8 mouse cellular contexts compared by ENCODE assay signal in the genomic region with DNA sequence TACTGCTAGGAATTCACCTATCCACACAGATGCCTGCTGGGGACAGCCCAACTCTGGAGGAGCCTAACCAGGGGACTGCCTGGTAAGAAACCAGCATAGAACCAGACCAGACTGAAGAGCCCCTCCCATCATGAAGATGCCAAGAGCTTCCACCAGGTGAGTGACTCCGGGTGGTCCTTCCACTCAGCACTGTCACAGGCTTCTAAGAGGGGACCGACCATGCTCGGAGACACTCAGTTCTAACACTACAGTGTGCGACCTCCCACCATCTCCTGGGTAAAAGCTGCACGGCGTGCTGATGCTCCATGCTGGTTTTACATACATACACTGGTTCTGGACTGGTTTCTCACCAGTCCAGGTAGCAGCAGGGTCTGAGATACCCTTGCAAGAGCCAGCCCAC. TPM values are rescaled to one million over a fixed set of nuclear protein-coding genes. Genes with fewer than 3 reads are reported as not detected.
DNase-seq lines count a peak whose midpoint lies in the region; ATAC-seq and TF ChIP-seq lines count a peak whose summit lies in the region.
"Had no signal": no experiment of that assay in that cellular context is flagged by ENCODE, and none has a peak within 500 bp of the region (broad histone marks: within the 10 kb centered on the region; RNA-seq: fewer than 3 reads in every experiment).

No protein-coding gene starts in this region.

- TF ChIP-seq POLR2A in lung, adult 2 months (IDR thresholded peaks at IDR 0.05; ENCODE audit: borderline replicate concordance, extremely low read depth, low read depth, low read length), result no peak

- no peak overlapping the region for H3K27ac ChIP-seq in lung, embryonic 14.5 days (ENCODE audit: low read depth)
- no peak overlapping the region for H3K27ac ChIP-seq in forebrain, embryonic 16.5 days (ENCODE audit: low read length)
- H3K27ac ChIP-seq in limb, embryonic 10.5 days, result no peak overlapping the region
- H3K27ac ChIP-seq in neural tube, embryonic 15.5 days (replicated peaks), result 0 out of 2 replicates have a peak overlapping the region, but pooled peaks have one; percentile 4

- H3K9me3 ChIP-seq in lung, embryonic 14.5 days (ENCODE audit: low read depth, low read length), result no peaks in the 10 kb centered on the region
- no peaks in the 10 kb centered on the region for H3K9me3 ChIP-seq in forebrain, embryonic 16.5 days (ENCODE audit: control insufficient read depth, low read length)
- no peaks in the 10 kb centered on the region for H3K9me3 ChIP-seq in limb, embryonic 10.5 days (replicated peaks)
- no peaks in the 10 kb centered on the region for H3K9me3 ChIP-seq in neural tube, embryonic 15.5 days (replicated peaks)

- H3K9ac ChIP-seq in lung, embryonic 14.5 days, result peak overlapping the region; percentile 30; the same call in 1 of the 2 replicates
- H3K9ac ChIP-seq in forebrain, embryonic 16.5 days (replicated peaks; ENCODE audit: low read depth, low read length), result peak overlapping the region; percentile 100
- H3K9ac ChIP-seq in neural tube, embryonic 15.5 days (replicated peaks), result peak overlapping the region; percentile 100

- no peak for DNase-seq in lung, embryonic 14.5 days
- no peak for DNase-seq in lung, adult 2 months
- DNase-seq in limb, embryonic 10.5 days (ENCODE audit: low spot score), result no peak
- DNase-seq in adrenal gland, postnatal 14 days, result no peak
- no peak for DNase-seq in ovary, adult 18-20 months (ENCODE audit: low spot score)
- DNase-seq: kidney, adult 11 months had no signal

- TF ChIP-seq CTCF in lung, embryonic 14.5 days (IDR thresholded peaks at IDR 0.05; ENCODE audit: low read depth), result no peak
- no peak for TF ChIP-seq CTCF in lung, adult 2 months (IDR thresholded peaks at IDR 0.05; ENCODE audit: insufficient read depth, low read length)

- H3K36me3 ChIP-seq in lung, embryonic 14.5 days (ENCODE audit: insufficient read depth), result peaks cover 28% of the 10 kb centered on the region
- peaks cover 5% of the 10 kb centered on the region; the same call in 1 of the 2 replicates for H3K36me3 ChIP-seq in forebrain, embryonic 16.5 days (ENCODE audit: control insufficient read depth, insufficient read depth)
- peaks cover 53% of the 10 kb centered on the region for H3K36me3 ChIP-seq in limb, embryonic 10.5 days
- H3K36me3 ChIP-seq in neural tube, embryonic 15.5 days, result peaks cover 8% of the 10 kb centered on the region; the same call in 1 of the 2 replicates

- peaks cover 28% of the 10 kb centered on the region for H3K4me1 ChIP-seq in lung, embryonic 14.5 days (ENCODE audit: insufficient read depth)
- peaks cover 16% of the 10 kb centered on the region for H3K4me1 ChIP-seq in lung, adult 2 months (ENCODE audit: control insufficient read depth, insufficient read depth, low read length)
- H3K4me1 ChIP-seq in forebrain, embryonic 16.5 days (replicated peaks; ENCODE audit: control insufficient read depth, insufficient read depth, low read length), result peaks cover 57% of the 10 kb centered on the region
- peaks cover 79% of the 10 kb centered on the region for H3K4me1 ChIP-seq in limb, embryonic 10.5 days
- H3K4me1 ChIP-seq in neural tube, embryonic 15.5 days, result peaks cover 78% of the 10 kb centered on the region

- no peak for ATAC-seq in lung, embryonic 14.5 days (ENCODE audit: insufficient read depth)
- no peak for ATAC-seq in forebrain, embryonic 16.5 days
- no peak for ATAC-seq in neural tube, embryonic 15.5 days (ENCODE audit: low FRiP score)

- H3K27me3 ChIP-seq in lung, embryonic 14.5 days (ENCODE audit: insufficient read depth, low read length), result no peaks in the 10 kb centered on the region
- H3K27me3 ChIP-seq in forebrain, embryonic 16.5 days (replicated peaks; ENCODE audit: control insufficient read depth, insufficient read depth, low read length), result no peaks in the 10 kb centered on the region
- H3K27me3 ChIP-seq in limb, embryonic 10.5 days (ENCODE audit: low read depth, poor library complexity, severe bottlenecking), result no peaks in the 10 kb centered on the region
- no peaks in the 10 kb centered on the region for H3K27me3 ChIP-seq in neural tube, embryonic 15.5 days (replicated peaks)

- H3K4me2 ChIP-seq in lung, embryonic 14.5 days, result peak overlapping the region; percentile 95; the same call in 1 of the 2 replicates
- peak overlapping the region; percentile 100 for H3K4me2 ChIP-seq in forebrain, embryonic 16.5 days (ENCODE audit: low read length)
- H3K4me2 ChIP-seq in neural tube, embryonic 15.5 days, result peak overlapping the region; percentile 97

- 92% methylated on average over 6 of the region's 6 CpGs for WGBS in lung, embryonic 14.5 days
- 85% methylated on average over 6 of the region's 6 CpGs for WGBS in lung, adult 2 months
- 66% methylated on average over 6 of the region's 6 CpGs for WGBS in forebrain, embryonic 16.5 days
- WGBS in limb, embryonic 10.5 days, result 94% methylated on average over 6 of the region's 6 CpGs
- 55% methylated on average over 6 of the region's 6 CpGs for WGBS in neural tube, embryonic 15.5 days

- H3K4me3 ChIP-seq in lung, embryonic 14.5 days (ENCODE audit: low read depth, low read length), result no peak overlapping the region
- H3K4me3 ChIP-seq in lung, adult 2 months (replicated peaks; ENCODE audit: extremely low read depth, low read depth, low read length), result no peak overlapping the region
- H3K4me3 ChIP-seq in forebrain, embryonic 16.5 days (replicated peaks; ENCODE audit: low read length), result peak overlapping the region; percentile 100
- peak overlapping the region; percentile 84; the same call in 1 of the 2 replicates for H3K4me3 ChIP-seq in limb, embryonic 10.5 days
- H3K4me3 ChIP-seq in neural tube, embryonic 15.5 days (replicated peaks), result peak overlapping the region; percentile 92

RNA-seq across cellular contexts. Expression of a gene that starts 2.7 kb away (rescaled TPM):
- polyA plus RNA-seq in lung, embryonic 14.5 days (2014; fragmentation: Nextera tagmentation; extraction: Ambion mirVana), result 56.4 and 61.6 TPM in 2 replicates
- polyA plus RNA-seq in lung, adult 2 months (2012; rRNA removed), result 117 and 127 TPM in 2 replicates
- 68.7 and 68.9 TPM in 2 replicates for polyA plus RNA-seq in forebrain, embryonic 16.5 days (2015; fragmentation: Nextera tagmentation; extraction: Ambion mirVana)
- polyA plus RNA-seq in limb, embryonic 10.5 days (2016; fragmentation: Nextera tagmentation; extraction: Ambion mirVana), result 36.6 and 47.0 TPM in 2 replicates
- 58.8 and 63.9 TPM in 2 replicates for polyA plus RNA-seq in neural tube, embryonic 15.5 days (2015; fragmentation: Nextera tagmentation; extraction: Ambion mirVana)
- total RNA-seq in adrenal gland, postnatal 14 days (2021), result 72.5 and 83.6 TPM in 2 replicates

RNA-seq across cellular contexts. Expression of a gene that starts 39.1 kb away (rescaled TPM):
- 20.5 and 22.0 TPM in 2 replicates for polyA plus RNA-seq in lung, embryonic 14.5 days (2014; fragmentation: Nextera tagmentation; extraction: Ambion mirVana)
- 141 and 163 TPM in 2 replicates for polyA plus RNA-seq in lung, adult 2 months (2012; rRNA removed)
- 23.3 and 25.6 TPM in 2 replicates for polyA plus RNA-seq in forebrain, embryonic 16.5 days (2015; fragmentation: Nextera tagmentation; extraction: Ambion mirVana)
- polyA plus RNA-seq in limb, embryonic 10.5 days (2016; fragmentation: Nextera tagmentation; extraction: Ambion mirVana), result 4.3 and 5.8 TPM in 2 replicates
- polyA plus RNA-seq in neural tube, embryonic 15.5 days (2015; fragmentation: Nextera tagmentation; extraction: Ambion mirVana), result 16.7 and 19.4 TPM in 2 replicates
- 13.7 and 26.8 TPM in 2 replicates for total RNA-seq in adrenal gland, postnatal 14 days (2021)

RNA-seq across cellular contexts. Expression of a gene that starts 56.0 kb away (rescaled TPM):
- polyA plus RNA-seq in lung, embryonic 14.5 days (2014; fragmentation: Nextera tagmentation; extraction: Ambion mirVana), result 21.1 and 25.5 TPM in 2 replicates
- 17.2 and 21.8 TPM in 2 replicates for polyA plus RNA-seq in lung, adult 2 months (2012; rRNA removed)
- 26.1 and 30.8 TPM in 2 replicates for polyA plus RNA-seq in forebrain, embryonic 16.5 days (2015; fragmentation: Nextera tagmentation; extraction: Ambion mirVana)
- 24.2 and 24.9 TPM in 2 replicates for polyA plus RNA-seq in limb, embryonic 10.5 days (2016; fragmentation: Nextera tagmentation; extraction: Ambion mirVana)
- 25.5 and 26.2 TPM in 2 replicates for polyA plus RNA-seq in neural tube, embryonic 15.5 days (2015; fragmentation: Nextera tagmentation; extraction: Ambion mirVana)
- total RNA-seq in adrenal gland, postnatal 14 days (2021), result 19.0 and 22.7 TPM in 2 replicates

RNA-seq across cellular contexts. Expression of a gene that starts 58.6 kb away (rescaled TPM):
- polyA plus RNA-seq in lung, embryonic 14.5 days (2014; fragmentation: Nextera tagmentation; extraction: Ambion mirVana), result 19.8 and 21.2 TPM in 2 replicates
- 31.6 and 31.7 TPM in 2 replicates for polyA plus RNA-seq in lung, adult 2 months (2012; rRNA removed)
- polyA plus RNA-seq in forebrain, embryonic 16.5 days (2015; fragmentation: Nextera tagmentation; extraction: Ambion mirVana), result 28.0 and 28.4 TPM in 2 replicates
- polyA plus RNA-seq in limb, embryonic 10.5 days (2016; fragmentation: Nextera tagmentation; extraction: Ambion mirVana), result 21.8 and 22.2 TPM in 2 replicates
- polyA plus RNA-seq in neural tube, embryonic 15.5 days (2015; fragmentation: Nextera tagmentation; extraction: Ambion mirVana), result 25.9 and 26.9 TPM in 2 replicates
- total RNA-seq in adrenal gland, postnatal 14 days (2021), result 16.8 and 19.6 TPM in 2 replicates

Comparison
In these comparisons a context has a peak if more than half of its experiments do, and no peak if none do; other contexts are left out.
1. H3K4me3 ChIP-seq: peak in forebrain, embryonic 16.5 days (single experiment), limb, embryonic 10.5 days (single experiment) and neural tube, embryonic 15.5 days (single experiment); none in lung, embryonic 14.5 days (single experiment) and lung, adult 2 months (single experiment).
2. H3K9ac ChIP-seq: peak in every context shown above with its lines; median percentile 100 in forebrain, embryonic 16.5 days; 100 in neural tube, embryonic 15.5 days; 30 in lung, embryonic 14.5 days.
3. Peak in every context shown above with its lines, with median percentiles within 50 percentile points of each other: H3K4me2 ChIP-seq.